Mouse (Mus musculus) cerebellum, postnatal 14 days (tissue): ENCODE results near the gene Hmga1.
A peak's percentile ranks its signal among the peaks of the same experiment; 100 is the strongest.

ENCODE experiments used
- DNase-seq, 2 experiments: peaks; one replicate each; pipeline ENCODE4 v3.0.0; 2021; ENCODE audit warnings: mixed read lengths in 2 of 2

Gene Hmga1

DNA sequence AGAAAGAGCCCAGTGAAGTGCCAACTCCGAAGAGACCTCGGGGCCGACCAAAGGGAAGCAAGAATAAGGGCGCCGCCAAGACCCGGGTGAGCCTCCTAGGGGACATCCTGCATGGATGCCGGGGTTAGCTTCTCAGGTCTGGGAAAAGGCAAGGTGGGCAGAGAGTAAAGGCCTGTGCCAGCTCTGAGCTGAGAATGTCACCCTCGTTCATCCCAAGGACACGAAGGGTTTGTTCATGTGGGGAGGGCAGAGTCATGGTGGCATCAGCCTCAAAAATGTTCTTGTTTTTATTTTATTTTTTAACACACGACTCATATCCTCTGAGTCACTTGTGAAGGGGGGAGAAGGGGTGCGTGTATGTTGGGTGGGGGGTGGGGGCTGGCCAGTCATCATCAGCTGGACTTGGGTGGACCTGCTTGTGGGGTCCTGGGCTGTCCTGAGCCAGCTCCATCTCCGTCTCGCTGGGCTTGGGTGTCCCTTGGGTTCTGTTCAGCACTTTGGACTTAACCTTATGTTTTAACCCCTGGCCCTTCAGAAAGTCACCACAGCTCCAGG is 4.7 kb downstream of the Hmga1 start:
- DNase-seq, result no peak

DNA sequence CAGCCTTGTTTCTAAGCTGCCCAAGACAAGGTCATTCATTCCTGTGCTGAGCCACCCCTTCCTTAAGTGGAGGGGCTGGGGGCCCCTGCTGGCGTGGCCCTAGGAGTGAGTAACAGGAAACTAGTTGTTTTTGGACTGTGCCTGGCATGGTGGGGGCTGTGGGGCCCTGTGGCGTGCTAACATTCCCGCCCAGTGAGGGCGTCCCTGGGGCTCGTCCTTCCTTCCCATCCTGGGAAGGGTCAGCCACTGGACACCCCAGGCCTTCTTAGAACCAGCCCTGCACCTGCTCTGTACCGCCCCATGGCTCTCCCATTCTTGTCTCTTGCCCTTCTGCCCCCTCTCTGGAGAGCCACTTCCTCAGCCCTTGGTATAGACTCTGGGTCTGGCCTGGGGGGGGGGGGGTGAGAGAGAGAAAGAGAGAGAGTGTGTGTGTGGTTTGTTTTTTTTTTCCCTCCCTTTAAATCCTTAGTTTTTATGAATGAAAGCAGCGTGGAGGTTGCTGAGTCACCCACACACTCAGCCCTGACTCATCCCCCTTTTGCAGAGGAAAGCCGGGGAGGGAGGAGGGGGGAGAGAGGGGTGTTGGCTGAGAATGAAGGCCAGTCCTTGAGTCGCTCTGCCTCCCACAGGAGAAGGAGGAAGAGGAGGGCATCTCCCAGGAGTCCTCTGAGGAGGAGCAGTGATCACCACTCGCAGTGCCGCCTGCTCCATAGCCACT is 5.7 kb downstream of the Hmga1 start:
- DNase-seq, result no peak

DNA sequence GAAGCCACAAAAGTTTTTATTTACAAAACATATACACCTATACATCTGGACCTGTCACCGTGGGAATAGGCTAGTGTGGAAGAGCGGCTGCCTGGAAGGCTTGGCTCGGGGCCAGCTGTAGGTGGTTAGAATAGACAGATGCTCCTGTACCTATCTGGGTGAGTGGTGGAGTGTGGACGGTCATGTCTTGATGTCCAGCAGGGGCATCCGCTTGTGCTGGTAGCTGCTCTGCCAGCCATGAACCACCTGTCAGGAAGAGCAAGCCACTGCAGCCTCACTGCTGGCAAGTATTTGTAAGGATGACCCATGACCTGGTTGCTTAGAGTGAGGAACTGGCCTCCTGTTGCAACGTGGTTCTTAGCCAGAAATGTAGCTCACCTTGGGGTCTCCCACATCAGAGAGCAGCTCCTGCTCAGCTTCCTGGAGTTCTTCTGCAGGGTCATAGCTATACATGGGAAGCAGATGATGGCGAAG is 7.5 kb downstream of the Hmga1 start:
- DNase-seq, result peak in 1 of 2 experiments; percentile 63

DNA sequence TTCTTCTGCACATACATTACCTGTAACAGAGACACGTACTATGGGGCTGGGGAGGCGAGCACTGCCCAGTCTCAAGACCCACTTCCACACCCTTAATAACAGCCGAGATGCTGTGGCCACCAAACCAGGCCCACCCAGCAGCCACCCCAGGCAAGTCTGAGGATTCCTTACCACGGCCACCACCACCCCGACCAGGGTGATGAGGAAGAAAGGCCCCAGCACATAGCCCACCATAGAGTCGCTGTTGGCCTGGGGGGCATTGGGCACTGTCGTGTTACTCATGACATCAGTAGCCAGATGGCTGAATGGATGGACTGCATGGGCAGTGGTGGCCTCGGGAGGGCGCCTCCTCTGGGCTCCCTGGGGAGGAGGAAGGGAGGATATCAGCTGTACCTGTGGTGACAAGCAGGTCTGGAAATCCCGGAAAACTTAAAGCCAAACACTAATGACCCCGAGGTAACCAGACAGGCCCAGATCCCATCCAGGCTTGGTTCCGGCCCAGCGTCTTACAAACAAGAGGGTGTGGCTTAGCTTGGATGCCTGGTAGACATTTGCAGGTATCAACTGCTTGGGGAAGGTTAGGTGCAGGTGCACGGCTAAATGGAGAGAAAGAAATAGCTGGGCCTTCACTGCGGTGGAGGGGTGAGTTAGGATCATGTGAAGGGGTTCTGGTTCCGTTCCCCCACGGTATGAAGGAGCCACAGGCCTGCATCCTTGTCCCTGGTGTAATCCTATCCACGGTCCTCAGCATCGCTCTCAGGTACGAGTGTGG is 8.3 kb downstream of the Hmga1 start:
- DNase-seq, result no peak

DNA sequence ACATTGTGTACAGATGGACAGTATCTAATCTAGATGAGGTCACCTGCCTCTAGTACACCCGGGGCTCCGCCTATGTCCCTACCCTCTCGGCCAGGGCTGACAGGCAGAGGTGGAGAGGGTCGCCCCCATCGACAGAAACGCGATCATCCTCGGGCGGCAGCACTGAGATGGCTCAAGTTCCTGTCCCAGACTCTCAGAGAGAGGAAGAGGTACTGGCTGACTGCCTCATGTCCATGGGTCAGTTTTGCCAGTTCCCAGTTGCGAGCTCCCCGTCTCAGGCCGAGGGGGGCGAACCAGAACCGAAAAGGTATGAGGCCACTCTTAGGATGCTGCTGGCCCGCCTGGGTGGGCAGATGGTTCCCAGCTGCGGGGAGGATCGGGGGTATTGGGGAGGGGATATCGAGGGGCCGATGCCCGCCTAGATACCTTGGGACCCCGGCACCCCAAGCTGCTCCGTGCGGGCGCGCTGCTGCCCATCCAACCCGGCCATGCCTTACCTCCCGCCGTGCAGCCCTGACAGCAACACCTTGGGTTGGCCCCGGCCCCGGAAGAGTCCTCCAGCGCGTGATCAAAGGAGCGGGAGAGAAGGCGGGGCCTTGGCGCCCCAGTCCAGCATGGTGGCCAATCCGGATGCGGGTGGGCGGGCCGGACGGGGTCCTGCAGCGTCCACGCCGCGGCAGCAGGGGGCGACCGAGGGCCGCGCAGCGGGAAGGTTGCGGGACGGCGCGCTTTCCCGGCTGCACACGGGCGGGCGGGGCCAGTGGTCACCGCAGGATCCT is 9.1 kb downstream of the Hmga1 start, which contains the start of gene AI413582:
Gene AI413582, minus strand, starts transcription at position 594 of the 779 bp plus-strand sequence.
- DNase-seq, result peak; percentile 99 to 100

DNA sequence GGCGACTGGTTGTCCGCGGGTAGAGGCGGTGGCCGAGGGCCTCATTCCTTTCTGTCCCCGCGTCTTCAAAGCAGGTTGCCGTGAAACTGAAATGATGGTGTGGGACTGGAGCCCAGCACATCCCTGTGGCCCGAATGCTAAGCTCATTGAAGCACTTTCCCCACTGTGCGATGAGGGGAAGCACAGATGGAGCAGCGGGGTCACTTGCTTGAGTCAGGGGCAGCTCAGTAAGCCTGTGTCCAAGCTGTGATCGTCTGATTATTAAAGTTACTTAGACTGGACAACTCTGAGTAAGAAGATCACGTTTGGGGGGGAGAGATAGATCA is 9.6 kb downstream of the Hmga1 start:
- no peak for DNase-seq

DNA sequence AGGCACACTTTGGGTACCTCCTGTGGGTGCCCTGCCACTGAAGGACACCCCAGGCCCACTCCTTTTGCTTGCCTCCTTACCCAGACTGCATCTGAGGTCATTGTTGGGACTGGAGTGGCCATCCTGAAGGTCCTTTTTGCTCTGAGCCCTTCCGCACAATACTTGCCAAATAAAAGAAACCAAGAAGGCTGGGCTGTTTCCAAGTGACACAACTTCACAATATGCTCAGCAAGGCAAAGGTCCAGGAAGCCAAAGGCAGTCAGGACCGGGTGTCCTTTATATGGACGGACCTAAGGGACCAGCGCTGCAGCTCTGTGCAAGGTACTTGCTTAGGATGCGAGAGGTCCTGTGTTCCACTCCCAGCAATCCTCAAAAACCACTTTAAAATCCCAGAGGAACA is 11.9 kb downstream of the Hmga1 start:
- no peak for DNase-seq

DNA sequence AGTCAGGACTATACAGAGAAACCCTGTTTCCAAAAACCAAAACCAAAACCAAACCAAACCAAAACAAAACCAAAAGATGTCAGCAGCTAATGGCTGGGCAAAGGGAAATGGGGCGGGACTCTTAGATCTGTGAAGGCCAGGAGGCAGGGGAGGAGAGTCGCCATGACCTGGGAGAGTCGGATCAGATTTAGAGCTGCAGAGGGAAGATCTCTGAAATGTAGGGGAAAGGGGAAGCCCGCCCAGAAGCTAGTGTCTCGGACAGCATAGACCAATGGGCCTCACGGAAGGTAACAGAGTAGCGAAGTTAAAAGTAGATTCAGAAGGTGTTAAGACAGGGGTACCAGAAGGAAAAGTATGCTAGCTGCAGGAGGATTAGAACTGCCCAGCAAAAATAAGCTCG is 15.0 kb downstream of the Hmga1 start:
- no peak for DNase-seq

DNA sequence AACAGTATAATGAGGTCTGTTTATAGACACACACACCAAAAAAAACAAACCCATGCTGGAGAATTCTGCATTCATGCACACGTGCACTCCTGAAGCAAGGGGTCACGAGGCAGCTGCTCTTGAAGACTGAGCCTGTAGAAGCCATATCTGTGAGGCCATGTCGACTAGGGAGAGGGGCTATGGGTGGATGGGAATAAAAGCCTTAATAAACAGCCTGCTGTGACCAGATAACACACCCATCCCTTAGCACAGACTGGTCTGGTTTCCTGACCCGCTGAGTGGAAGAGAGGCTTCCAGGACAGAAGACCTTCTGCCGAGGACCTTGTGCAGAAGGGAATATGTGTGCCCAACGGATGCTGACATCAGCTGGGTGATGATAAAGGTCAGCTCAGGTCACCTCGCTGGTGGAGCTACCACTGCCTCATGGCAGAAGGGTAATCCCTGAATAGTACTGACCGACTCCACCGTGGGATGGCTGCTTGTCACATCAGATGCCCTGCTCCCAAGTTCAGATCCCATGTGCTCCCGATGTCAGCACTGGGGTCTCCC is 17.5 kb downstream of the Hmga1 start:
- no peak for DNase-seq

DNA sequence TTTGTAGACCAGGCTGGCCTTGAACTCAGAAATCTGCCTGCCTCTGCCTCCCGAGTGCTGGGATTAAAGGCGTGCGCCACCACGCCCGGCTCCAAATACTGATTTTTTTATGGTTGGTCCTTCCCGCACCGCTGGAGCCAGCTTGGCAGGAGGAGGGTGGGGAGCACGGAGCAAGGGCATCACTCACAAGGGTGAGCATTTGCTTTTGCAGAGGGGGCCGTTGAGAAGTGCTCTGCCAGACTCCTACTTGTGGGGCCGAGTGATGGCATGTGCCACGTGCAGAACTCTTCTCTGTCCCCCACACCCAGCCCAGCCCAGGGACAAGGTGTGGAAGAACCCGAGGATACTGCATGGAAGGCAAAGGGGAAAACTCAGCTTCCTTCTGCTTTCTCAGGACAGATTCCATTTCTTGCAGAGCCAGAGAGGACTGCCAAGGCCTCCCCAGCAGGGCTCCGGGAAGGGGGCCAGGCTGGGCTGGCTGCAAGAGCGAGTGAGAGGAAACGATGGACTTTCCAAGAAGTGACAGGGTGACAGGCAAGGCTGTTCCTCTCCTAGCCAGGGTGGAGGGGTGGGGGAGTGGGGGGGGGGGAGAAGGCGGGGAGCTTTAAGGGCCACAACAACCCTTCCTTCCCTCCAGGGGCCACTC is 18.3 kb downstream of the Hmga1 start:
- peak; percentile 97 to 98 for DNase-seq

DNA sequence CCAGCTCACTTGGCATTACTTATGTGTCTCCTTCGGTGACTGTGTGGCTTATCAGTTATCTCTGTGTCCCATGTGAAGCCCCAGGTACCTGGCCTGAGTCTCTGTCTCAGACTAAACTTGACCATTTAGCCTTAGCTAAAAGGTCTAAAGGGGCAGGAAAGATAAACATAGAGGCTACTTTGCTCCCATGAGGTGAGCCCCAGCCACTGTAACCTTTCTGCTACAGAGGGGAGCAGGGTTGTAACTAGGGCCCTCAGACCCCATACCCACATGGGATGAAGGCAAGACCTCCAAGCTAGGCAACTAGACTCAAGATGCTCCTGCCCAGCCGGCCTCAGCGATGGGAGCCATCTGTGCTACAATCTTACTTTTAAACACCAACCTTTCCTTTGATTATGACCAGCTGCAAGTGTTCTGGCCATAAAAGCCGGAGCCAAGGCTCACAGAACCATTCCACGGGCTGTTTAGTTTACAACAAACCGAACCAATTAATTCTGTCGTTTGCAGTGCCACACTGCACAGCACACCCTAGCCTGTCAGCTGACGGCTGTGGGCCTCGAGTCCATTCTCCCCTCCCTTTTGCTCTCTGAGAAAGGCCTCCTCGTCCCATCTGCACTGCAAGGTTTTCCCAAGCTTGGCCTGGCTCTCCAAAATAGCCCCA is 18.9 kb downstream of the Hmga1 start:
- DNase-seq, result peak in 1 of 2 experiments; percentile 56

DNA sequence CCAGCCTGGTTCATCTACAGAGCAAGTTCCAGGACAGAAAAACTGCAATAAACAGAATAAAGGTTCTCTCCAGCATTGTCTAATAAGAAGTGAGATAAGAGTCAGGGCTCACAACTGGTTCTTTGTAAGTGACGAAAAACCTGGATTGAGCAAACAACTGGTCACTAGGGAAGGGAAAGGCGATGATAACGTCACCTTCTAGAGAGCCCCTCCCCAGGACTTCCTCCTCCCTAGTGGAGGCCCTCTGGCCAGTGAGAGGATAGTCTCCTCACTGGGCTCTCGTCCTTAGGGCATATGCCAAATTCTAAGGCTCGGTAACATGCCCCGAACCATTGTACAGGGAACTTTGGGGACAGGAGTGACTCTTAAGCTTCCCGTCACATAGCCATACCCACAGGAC is 19.8 kb downstream of the Hmga1 start:
- no peak for DNase-seq

DNA sequence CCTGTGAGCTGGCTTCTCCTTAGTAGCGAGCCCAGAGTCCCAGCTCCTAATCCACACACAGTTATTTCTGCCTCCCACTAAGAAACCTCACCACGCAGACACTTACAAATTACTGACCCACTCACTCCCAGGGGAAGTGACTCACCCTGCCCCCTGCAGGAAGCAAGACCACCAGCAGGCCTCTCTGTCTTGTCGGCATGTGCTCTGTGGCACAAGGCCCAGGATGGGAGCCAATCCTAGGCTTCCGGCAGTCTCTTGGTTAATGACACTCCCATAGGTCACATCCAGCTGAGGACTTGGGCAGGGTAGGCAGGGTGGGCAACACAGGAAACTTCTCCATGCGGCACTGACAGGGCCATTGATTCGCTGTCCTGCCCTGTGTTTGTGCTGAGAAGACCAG is 21.2 kb downstream of the Hmga1 start:
- peak in 1 of 2 experiments; percentile 57 for DNase-seq

DNA sequence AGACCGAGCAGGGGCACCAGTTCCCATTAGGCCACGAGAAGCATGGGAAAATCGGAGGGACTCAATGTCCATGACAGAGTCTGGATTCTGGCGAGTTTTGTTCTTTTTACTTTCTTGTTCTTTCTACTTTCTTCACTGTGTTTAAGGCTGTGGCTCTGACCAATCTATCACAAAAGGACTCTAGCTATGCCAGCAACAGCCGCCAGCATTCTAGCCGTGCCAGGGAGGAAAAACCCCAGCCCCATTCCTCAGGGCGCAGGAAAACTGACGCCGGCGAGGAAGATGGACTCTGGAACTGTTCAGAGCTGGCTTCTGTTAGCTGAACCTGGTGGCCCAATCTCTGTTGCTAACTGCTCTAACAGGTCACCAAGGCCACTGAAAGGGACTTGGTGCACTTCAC is 22.2 kb downstream of the Hmga1 start:
- no peak for DNase-seq

DNA sequence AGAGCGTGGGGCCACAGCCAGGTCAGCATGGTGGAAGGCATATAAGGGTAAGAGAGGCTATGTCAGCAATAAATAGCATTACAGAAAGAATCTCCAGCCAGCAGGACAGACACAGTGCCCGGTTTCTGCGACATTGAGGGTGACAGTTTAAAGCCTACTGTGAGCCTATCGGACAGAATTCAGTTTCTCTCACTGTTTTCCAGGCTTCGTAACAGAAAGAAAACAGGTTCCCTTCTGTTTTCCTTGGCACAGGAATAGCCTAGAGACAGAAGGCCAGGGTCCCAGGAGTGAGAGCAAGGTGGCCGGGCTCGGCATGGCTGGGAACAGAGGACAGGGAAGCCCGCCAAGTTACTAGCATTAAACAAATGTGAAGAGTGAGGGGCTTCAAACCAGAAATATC is 23.5 kb downstream of the Hmga1 start:
- DNase-seq, result peak; percentile 82 to 90

DNA sequence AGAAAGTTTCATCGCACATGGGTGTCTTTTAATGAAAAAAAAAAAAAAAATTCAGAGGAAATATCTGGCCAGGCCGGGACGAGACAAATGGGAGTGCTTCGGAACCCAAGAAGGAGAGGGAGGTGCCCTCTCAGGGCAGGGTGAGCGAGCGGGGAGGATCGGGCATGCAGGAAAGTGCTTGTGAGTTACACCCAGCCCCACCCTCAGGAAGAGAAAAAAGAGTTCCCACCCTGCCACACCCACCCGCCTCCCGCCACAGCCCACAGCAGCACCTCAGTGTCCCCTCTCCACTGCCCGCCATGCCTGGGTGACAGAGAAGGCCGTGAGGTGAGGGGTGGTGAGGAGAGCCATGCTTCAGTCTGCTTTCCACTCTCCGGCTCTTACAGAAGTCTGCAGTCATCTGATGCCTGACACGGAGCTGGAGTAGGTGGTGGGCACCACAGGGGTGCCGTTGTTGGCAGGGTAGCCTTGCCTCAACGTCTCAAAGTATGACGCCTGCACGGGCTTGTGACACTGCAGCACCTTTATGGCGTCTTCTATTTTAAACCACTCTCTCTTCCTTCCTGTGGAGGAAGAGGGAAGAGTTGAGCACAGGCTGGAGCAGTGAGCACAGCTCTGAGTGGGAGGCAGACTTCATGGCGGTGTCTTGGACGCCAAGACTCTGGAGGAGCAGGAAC is 24.2 kb downstream of the Hmga1 start:
- DNase-seq, result no peak

DNA sequence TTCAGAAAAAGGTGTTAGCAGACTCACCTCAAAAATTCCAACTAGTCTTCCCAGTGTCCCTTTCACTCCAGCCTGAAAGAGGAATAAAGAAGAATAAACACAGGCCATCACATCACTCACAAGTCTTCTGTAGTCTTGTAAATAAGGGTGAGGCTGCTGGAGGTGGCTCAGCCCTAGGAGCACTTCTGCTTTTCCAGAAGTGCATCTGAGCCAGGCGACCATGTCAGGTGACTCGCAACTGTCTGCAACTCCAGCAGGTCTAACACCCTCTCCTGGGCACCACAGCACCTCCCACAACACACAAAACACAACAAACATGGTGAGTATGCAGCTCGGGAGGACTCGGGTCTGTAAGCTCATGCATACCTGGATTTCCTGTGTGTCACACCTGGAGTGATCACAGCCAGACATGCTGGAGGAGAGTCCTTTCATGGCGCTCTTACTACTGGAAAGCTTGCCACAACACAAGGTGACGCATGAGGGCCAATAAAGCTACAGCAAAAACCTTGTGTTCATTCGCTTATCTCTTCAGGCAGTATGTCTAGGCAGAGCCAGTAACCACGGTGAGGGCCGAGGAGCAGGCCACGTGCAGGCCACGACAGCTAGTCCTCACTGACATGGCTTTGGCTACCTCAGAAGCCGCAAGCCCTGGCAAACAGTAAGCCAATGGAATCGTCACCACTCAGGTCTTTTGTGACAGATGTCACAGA is 27.0 kb downstream of the Hmga1 start:
- no peak for DNase-seq

DNA sequence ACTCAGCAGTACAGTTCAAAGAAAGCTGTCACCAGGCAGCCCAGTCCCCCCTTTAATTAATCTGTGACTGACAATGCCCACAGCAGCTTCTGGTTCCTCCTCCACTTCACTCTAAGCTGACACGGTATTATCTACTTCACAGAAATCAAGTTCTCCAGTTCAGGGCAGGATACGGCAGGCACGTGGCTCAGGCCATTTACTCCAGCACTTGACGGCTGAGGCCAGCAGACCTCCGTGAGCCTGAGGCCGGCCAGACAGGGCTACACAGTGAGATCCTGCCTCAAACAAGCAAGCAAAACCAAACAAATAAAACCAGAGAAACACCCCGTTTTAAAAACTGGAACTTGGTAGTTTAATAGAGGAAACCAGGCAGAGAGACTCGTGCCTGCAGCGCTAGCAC is 30.4 kb downstream of the Hmga1 start:
- no peak for DNase-seq

DNA sequence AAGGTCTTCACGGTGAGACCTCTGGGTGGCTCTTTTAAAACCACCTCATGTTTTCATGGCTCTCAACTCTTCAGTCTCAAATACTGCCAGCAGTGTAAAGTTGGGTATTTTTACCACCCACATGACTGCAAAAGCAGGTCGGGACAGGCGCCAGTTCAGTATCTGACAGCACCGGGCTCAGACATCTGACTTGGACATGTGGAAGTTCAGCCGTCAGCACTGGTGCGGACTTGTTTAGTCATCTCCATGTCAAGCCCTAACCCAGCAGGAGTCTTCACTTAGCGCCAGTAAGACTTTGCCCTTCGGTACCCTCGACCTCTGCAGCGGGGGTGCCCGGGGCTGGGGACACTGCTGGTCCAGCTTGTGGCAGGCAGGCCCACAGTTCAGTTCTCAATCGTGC is 31.0 kb downstream of the Hmga1 start:
- no peak for DNase-seq

DNA sequence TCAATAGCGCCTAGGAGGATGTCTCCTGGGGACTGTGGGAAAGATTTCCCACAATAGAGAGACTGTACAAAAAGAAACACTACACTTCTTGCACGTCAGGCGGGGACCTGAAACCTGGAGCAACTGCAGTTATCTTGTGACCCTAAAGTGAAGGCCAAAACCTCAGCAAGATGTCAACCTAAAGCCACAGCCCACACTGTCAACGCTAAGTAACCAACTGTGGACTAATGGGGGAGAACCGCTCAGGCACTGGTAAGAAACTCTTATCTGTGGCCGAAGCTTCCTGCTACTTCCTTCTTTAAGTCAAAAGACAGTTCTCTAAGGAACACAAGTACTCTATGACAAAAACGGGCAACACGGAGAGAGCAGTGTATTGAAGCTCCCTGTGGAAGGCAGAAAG is 31.9 kb downstream of the Hmga1 start:
- DNase-seq, result no peak
